Mouse (Mus musculus) splenic B cell, adult 2 months (primary cell): ENCODE measurements around the gene Zfp106.
"Not testable (repeated sequence)": the region's sequence is repeated elsewhere in the genome, so short reads cannot be mapped to it uniquely, and the experiment has no call there.

ENCODE experiments used
- DNase-seq: peaks from one replicate; pipeline ENCODE4 v3.0.0-alpha.2; 2011; ENCODE audit warnings: low read depth, low spot score
- H3K27me3 ChIP-seq: 2 replicates; pipeline ENCODE4 v1.6.1; 2012; ENCODE audit warnings: mild to moderate bottlenecking, low read length, moderate library complexity, mixed read lengths; ENCODE audit not compliant: control insufficient read depth, poor library complexity, insufficient read depth, severe bottlenecking
- H3K36me3 ChIP-seq: 2 replicates; pipeline ENCODE4 v1.6.1; 2012; ENCODE audit warnings: mild to moderate bottlenecking, low read length, moderate library complexity, mixed read lengths; ENCODE audit not compliant: control insufficient read depth, poor library complexity, insufficient read depth, severe bottlenecking

The Zfp106 gene

DNA sequence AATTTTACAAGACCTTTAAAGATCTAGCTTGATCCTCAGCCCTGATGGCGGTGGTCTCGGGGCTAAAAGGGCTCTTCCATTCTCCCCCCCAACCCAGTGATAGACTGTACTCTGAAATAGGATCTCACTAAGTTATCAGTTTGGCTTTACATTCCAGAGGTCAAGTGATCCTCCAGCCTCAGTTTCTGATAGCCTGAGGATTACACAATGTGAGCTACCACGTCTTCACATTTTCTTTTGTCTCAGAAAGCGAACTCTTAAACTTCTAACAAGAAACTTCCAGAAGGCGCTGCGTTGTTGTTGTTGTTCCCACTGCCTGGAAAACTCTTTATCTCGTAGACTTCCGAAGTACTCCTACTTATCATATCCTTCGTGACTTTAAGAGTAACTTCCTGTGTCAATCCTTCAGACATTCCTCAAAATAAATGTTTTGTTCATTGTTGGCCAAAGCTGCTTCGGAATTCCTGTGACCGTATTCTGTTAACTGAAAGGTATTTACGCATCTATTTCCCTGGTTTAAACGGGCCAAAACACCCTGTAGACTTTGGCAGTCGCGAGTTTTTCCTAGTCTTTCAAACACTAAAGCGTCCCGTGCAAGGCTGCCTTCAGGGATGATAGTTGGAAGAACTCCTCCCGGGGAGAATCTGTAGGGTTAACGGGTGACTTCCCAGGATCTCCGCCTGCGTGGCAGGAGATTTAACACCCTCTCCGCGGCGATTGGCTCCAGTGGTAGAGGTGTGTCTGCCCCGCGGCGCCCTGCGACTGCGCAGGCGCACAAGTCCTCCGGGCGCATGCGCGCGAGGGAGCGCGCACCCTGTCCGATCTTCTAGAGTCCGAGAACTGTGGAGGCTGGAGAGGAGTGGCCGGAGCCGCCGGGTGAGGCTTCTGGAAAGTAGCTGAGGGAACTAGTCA lies 3.5 kb upstream of the Zfp106 start, which contains the start of gene Snap23:
Gene Snap23, plus strand, starts transcription at position 786 of the 912 bp plus-strand sequence.
- no peaks in the 10 kb centered on the region; the same call in 1 of the 2 replicates for H3K36me3 ChIP-seq
- DNase-seq: peak; percentile 94
- H3K27me3 ChIP-seq: no peaks in the 10 kb centered on the region

DNA sequence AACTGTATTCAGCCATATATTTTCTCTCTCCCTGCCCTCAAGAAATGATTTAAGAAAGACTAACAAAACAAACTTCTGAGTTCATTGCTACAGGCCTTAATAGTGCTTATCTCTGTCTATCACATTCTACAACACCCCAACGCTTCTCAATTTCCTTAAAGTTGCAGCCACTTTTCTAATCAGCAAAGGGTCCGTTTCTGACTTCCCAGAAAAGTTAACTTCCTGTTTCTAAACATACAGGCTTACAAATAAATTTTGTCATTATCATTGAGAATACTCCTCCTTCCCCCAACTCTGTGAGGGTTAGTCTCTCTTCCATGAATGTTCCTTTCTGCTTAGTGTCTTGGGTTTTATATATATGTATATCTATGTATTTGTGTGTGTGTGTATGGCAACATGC lies 1.7 kb upstream of the Zfp106 start:
- Histone ChIP-seq H3K36me3 (no peaks in the 10 kb centered on the region; the same call in 1 of the 2 replicates), H3K27me3 (no peaks in the 10 kb centered on the region)
- DNase-seq: no peak

DNA sequence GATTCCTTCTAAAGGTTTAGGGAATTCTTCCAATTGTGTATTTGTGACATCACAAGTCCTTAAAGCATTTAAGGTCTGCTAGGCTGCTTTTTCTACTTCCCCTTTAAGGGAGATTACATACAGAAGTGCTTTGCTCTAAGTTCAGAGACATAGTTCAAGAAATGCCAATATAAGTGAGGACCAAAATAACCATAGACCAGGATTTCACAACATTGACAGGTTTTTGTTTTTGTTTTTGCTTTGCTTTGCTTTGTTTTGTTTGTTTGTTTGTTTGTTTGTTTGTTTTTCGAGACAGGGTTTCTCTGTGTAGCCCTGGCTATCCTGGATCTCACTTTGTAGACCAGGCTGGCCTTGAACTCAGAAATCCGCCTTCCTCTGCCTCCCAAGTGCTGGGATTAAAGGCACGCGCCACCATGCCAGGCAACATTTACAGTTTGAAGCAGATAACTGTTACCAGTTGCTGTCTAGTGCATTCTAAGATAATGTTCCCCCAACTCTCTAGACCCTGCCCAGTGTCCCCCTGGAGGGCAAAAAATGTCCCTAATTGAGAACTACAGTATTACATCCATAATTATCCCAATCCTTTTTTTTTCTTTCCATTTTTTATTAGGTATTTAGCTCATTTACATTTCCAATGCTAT lies 1.0 kb upstream of the Zfp106 start:
- not testable (repeated sequence) for H3K36me3 ChIP-seq, H3K27me3 ChIP-seq, DNase-seq

DNA sequence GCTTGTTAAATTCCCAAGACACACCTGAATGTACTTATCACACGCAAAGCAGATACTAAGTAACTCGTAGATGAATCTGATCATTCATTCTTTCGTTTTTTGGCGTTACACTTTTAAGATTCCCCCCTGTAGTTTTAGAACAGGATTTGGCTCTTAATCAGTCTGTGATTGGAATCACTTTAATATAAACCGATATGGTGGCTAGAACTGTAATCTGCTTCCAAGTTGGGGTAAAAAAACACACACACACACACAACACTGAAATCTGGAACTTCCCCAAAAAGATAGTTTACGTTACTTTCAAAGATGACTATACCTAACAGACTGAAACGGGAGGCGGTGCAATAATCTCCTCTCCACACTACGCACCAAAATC lies 796 bp downstream of the Zfp106 start:
- DNase-seq: no peak
- Histone ChIP-seq H3K27me3 (no peaks in the 10 kb centered on the region), H3K36me3 (no peaks in the 10 kb centered on the region; the same call in 1 of the 2 replicates)

DNA sequence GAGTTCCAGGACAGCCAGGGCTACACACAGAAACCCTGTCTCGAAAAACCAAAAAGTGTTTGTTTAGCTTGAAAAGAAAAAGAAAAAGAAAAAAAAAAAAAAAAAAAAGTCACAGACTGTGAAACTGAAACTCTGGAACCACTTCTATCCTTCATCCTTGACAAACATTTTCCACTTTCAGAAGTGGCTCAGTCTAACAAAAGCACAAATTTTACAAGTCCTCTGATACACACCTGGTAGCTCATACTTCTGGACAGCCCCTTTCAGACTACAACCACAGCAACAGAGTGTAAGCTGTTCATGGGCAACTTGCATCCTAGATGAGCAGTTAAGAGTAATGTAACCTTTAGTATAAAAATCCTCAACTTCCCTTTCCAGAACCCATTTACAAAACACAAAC lies 2.1 kb downstream of the Zfp106 start:
- no peaks in the 10 kb centered on the region for H3K27me3 ChIP-seq
- no peaks in the 10 kb centered on the region for H3K36me3 ChIP-seq
- no peak for DNase-seq

DNA sequence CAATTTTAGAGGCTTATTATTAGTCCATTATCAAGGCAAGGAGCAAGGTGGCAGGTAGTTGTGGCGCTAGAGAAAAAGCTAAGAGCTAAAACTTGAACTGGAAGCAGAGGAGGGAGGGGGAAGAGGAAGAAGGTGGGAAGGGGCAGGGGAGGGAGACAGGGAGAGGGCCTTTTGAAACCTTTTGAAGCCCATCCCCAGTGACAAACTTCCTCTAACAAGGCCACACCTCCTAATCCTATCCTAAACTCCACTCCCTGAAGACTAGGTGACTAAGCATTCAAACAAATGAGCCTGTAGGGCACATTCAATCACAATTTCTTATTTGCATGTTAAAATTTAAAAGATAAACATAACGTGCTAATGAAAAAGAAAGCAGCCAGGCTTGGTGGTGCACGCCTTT lies 4.8 kb downstream of the Zfp106 start:
- no peaks in the 10 kb centered on the region for H3K36me3 ChIP-seq
- no peak for DNase-seq
- H3K27me3 ChIP-seq: no peaks in the 10 kb centered on the region

DNA sequence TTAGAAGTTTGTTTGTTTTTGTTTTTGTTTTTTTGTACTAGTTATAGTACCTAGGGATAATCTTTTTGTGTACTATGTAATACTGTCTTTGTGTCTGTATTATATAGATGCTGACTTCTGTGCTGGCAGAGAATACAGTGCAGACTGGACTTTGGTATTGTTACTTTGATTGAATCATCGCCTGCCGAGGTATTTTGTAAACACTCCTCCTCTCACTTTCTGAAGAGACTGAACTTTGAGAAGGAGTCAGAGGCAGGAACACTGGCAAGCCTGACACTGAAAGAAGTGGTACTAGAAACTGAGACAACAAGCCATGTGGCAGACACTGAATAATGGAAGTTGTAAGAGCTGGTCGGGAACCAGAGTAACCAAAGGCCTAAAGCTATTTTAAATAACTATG lies 6.8 kb downstream of the Zfp106 start:
- DNase-seq: no peak
- Histone ChIP-seq H3K27me3 (no peaks in the 10 kb centered on the region), H3K36me3 (peaks cover 2% of the 10 kb centered on the region; the same call in 1 of the 2 replicates)

DNA sequence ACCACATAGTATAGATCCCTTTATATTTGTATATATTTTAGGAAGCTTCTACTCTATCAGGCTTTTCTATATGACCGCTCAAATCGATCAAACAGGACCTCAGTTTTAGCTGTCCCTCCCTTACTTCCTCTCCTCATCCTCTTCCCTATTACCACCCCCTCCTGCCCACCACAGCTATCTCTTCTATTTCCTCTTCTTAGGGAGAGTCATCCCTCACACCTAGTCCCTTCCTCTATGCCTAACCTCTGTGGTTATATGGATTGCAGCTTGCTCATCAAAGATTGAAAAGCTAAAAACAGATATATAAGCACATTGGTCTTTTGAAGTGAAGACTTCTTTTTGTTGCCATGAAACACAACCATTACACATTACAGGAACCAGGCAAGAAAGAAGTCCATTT lies 18.9 kb downstream of the Zfp106 start:
- no peaks in the 10 kb centered on the region; the same call in 1 of the 2 replicates for H3K36me3 ChIP-seq
- no peak for DNase-seq
- no peaks in the 10 kb centered on the region; the same call in 1 of the 2 replicates for H3K27me3 ChIP-seq

DNA sequence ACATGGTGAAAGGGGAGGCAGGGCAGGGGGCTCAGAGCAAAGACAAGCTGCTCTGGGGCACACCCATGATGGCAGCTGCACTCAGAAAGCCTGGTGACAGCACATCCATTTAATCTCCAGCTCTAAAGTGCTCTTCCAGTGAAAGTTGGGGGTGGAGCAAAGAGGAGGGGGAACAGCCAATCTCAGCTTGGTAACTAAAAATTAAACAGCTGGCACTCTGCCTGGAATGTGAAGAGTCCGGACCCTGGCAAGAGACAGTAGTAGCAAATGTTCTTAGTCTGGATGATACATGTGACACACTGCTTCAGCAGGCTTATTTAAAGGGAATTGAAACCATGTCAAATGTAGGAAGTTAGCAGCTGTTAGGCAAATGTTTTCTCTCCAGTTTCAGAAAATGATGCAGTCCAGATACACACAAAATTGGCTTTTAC lies 23.9 kb downstream of the Zfp106 start:
- H3K36me3 ChIP-seq: peaks cover 5% of the 10 kb centered on the region; the same call in 1 of the 2 replicates
- DNase-seq: peak; percentile 78

DNA sequence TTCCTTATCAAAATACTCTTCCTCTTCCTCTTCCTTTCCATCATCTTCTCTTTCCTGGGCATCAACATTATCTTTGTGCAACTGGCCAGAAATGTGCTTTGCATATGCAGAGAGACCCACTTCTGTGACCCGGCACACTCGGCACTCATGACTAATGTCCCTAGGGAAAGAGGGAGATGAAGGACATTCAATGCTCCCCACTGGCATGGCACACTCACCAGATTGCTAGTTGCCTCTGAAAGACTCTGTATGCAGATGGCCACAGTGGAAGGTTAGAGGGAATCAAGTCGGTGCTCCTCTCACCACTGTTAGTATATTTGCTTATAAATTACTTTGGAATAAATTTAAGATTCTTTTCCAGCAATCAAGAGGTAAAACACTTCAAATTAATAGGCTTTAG lies 24.3 kb downstream of the Zfp106 start:
- no peaks in the 10 kb centered on the region for H3K27me3 ChIP-seq
- peak; percentile 34 for DNase-seq

More for the DNA sequence above, 23.9 kb downstream of the Zfp106 start:
- no peaks in the 10 kb centered on the region; the same call in 1 of the 2 replicates for H3K27me3 ChIP-seq

DNA sequence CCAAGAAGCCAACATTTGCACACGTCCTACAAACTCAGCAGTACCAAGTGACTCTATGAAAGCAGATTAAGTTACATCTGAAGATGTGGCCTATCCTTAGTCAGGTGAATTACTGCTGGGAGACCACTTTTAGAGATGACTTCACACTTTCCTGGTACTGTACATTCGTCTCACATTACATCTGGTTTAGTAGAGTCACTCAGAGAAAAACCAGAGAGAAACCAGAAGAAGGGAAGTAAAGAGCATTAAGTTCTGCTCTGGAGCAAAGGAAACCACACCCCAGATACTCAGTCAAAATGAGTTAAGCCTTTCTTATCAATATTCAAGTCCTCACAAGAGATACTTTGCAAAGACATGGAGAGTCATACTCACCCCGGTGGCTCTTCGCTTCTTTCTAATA lies 32.4 kb downstream of the Zfp106 start:
- Histone ChIP-seq H3K27me3 (no peaks in the 10 kb centered on the region), H3K36me3 (peaks cover 26% of the 10 kb centered on the region)
- no peak for DNase-seq

More for the DNA sequence above, 24.3 kb downstream of the Zfp106 start:
- H3K36me3 ChIP-seq: peaks cover 9% of the 10 kb centered on the region; the same call in 1 of the 2 replicates

DNA sequence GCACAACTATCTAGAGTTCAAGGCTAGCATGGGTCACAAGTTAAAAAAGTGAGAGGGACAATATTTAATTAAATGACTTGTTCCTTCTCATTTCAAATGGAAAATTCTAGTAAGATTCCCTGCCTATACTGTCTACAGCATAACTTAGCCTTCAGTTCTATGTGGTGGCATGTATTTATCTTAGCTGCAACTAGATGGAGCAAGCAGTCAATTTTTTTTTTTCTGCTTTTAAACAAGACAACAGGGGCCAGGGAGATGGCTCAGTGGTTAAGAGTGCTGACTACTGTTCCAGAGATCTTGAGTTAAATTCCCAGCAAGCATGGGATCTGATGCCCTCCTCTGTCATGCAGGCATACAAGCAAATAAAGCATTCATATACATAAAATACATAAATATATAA lies 34.1 kb downstream of the Zfp106 start:
- peak; percentile 31 for DNase-seq
- no peaks in the 10 kb centered on the region for H3K27me3 ChIP-seq
- peaks cover 25% of the 10 kb centered on the region for H3K36me3 ChIP-seq

DNA sequence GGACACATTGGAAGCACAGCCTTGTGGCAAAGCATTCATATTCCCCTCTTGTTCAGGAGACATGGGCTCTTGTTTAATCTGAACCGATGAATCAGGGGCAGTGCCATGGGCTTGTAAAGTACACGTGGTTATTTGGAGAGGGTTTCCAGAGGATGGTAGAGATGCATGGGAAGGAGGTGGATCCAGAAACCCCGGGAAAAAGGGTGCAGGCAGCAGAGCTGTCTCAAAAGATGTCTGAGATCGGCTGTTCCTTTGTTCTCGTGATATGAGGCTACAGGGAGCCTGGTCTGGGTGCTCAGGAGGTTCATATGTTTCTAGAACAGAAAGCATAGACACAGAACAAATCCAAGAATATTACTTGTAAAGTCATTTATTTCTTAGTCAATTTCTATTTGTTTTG lies 36.9 kb downstream of the Zfp106 start:
- no peaks in the 10 kb centered on the region for H3K27me3 ChIP-seq
- no peak for DNase-seq
- peaks cover 27% of the 10 kb centered on the region for H3K36me3 ChIP-seq

DNA sequence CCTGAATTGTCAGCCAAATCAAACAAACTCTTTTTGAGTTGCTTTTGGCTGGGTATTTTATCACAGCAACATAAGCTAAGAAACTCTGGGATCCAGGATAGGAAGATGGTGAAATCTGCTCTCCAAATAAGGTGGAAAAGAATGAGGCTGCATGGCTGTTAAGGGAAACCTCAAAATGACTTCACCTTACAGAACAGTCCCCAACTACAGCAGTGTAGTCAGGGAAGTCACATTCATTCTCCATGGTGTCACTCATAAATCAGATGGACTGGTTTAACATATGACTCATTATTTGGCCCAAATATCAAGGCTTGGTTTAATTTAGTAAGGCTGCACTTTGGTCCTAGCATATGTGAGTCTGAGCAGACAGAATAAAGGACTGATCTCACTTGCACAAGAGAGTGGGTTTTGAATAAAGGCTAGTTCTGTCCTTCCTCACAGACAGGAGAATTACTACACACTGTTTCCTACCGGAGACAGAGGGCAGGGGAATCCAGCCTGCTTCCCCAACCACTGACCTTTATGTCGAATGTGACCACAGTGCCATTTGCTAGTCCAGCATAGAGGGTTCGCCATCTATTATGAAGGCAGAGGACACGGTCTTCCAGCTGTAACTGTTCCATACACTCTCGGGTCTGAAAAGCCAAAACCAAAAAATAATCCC lies 45.0 kb downstream of the Zfp106 start:
- Histone ChIP-seq H3K36me3 (peaks cover 23% of the 10 kb centered on the region), H3K27me3 (no peaks in the 10 kb centered on the region)
- DNase-seq: no peak

DNA sequence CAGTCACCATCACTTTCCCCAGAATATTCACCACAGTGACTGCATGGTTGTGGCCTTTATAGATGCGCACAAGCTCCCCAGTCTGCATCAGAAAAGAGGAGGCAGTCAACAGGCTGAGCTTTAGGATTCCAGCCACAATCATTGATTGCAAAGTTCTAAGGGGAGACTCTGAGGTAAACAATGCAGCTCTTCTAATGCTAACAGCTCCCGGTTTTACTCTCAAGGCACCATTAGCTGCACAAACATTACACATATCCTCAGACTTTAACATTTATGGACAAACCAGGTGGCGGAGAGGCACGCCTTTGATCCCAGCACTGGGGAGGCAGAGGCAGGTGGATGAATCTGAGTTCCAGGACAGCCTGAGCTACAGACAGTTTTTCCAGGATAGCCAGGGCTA lies 49.5 kb downstream of the Zfp106 start:
- no peak for DNase-seq
- H3K36me3 ChIP-seq: peaks cover 17% of the 10 kb centered on the region
- no peaks in the 10 kb centered on the region for H3K27me3 ChIP-seq
